Mouse (Mus musculus) testis, postnatal 10 days (tissue): Measurements from ENCODE around the gene Mocs2.

Source experiments
- DNase-seq: peaks from one replicate; pipeline ENCODE4 v3.0.0; 2021; ENCODE audit warnings: low spot score

Mocs2 gene

GRCm38 (mm10) chr13:114854023-114854422 lies 36.0 kb downstream of the Mocs2 start:
- DNase-seq, result no peak

- DNase-seq, result no peak
These were observed 36.4 kb downstream of the Mocs2 start for GRCm38 (mm10) chr13:114854428-114854827.

- no peak for DNase-seq
These were observed 37.7 kb downstream of the Mocs2 start for GRCm38 (mm10) chr13:114855573-114856268.

GRCm38 (mm10) chr13:114856269-114856627 lies 38.2 kb downstream of the Mocs2 start:
- DNase-seq, result no peak

- DNase-seq, result no peak
These were observed 39.5 kb downstream of the Mocs2 start for GRCm38 (mm10) chr13:114857525-114857924.

- no peak for DNase-seq
These were observed 56.7 kb downstream of the Mocs2 start for GRCm38 (mm10) chr13:114874738-114875137.

GRCm38 (mm10) chr13:114876005-114876520 lies 58.0 kb downstream of the Mocs2 start:
- no peak for DNase-seq

- DNase-seq, result no peak
These were observed 60.6 kb downstream of the Mocs2 start for GRCm38 (mm10) chr13:114878667-114879066.
